Mouse (Mus musculus) ovary, postnatal 14 days (tissue): ENCODE data around the gene Gm10570.

Experiments used
- DNase-seq: peaks from one replicate; pipeline ENCODE4 v3.0.0; 2022; ENCODE audit warnings: low spot score

The Gm10570 gene

GRCm38 (mm10) chr4:130270089-130270488 lies 38.4 kb downstream of the Gm10570 start:
- no peak for DNase-seq

GRCm38 (mm10) chr4:130268736-130269135 lies 39.7 kb downstream of the Gm10570 start:
- no peak for DNase-seq

DNA sequence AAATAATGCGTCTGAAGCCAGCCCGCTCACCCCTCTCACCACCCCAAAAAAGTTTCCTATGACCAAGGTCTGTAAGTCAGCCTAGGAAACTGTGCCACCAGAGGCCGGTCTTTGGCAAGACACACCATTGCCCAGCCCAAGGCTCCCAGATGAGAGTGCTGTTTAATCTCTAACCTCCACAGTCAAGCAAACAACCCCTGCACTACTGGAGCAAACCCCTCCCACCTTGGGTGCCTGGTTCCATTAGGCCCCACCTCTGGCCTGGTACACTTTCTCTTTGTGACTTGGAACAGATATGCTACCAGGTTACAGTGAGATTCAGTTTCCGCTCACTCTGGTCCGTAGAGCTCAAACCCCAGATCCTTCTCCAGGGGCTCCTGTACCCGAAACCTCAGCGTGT lies 41.4 kb downstream of the Gm10570 start:
- DNase-seq: no peak

DNA sequence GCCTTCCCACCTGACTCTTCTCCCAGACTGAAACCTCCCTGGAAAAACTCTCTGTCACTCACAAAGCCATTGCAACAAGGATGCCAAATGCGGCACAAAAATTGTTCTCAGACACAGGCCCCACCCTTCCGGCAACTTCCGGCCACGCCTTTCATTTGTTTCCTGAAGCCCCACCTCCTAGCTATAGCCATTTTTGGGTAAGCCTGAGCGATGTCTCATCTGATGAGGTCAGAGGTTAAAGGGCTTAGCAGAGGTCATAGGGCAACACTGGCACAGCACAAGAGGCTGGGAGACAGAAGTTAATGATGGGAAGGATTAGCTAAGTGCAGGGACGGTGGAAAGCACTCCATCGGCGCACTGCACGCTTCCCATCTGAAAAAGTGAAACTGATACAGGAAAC lies 41.9 kb downstream of the Gm10570 start:
- no peak for DNase-seq

GRCm38 (mm10) chr4:130264698-130265349 lies 43.6 kb downstream of the Gm10570 start:
- peak; percentile 70 for DNase-seq

- DNase-seq: no peak
Measured at GRCm38 (mm10) chr4:130264131-130264530, 44.3 kb downstream of the Gm10570 start.

DNA sequence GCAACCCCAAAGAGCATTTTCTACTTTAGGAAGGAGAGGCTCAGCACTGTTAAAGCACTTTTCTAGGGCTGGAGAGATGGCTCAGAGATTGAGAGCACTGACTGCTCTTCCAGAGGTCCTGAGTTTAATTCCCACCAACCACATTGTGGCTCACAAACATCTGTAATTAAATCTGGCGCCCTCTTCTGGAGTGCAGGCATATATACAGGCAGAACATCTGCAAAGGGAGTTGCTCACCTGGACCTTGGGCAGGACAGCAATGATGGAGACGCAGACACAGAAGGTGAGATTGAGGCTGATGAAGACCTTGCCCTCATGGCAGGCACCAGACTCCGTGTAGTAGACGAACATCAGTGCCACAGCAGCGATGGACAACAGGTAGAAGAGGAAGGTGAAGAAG lies 48.1 kb downstream of the Gm10570 start:
- no peak for DNase-seq
